Mouse (Mus musculus) intestine, embryonic 16.5 days (tissue): Measurements from ENCODE around the gene Gm47995. TPM values are rescaled to one million over a fixed set of nuclear protein-coding genes. Genes with fewer than 3 reads are reported as not detected.
"Not testable (repeated sequence)": the region's sequence is repeated elsewhere in the genome, so short reads cannot be mapped to it uniquely, and the experiment has no call there.

Experiments used
- ATAC-seq: fragments of 200-750 bp; cut with Nextera tagmentation; 2 replicates; pipeline ENCODE4 v1.8.0; 2017; ENCODE audit warnings: moderate TSS enrichment, moderate library complexity
- H3K27ac ChIP-seq: fragments of 300-500 bp; sonication (generic); 2 replicates; pipeline ENCODE4 v1.5.1; 2014; ENCODE audit warnings: mild to moderate bottlenecking, low read length
- H3K27me3 ChIP-seq: fragments of 300-500 bp; sonication (generic); replicated peaks from 2 replicates; pipeline ENCODE4 v1.6.1; 2014; ENCODE audit warnings: low read length, control low read depth, mixed read lengths; ENCODE audit not compliant: control insufficient read depth, insufficient read depth
- H3K36me3 ChIP-seq: fragments of 300-500 bp; sonication (generic); 2 replicates; pipeline ENCODE4 v1.6.1; 2014; ENCODE audit warnings: low read length, control low read depth; ENCODE audit not compliant: control insufficient read depth, insufficient read depth
- H3K4me1 ChIP-seq: fragments of 300-500 bp; sonication (generic); 2 replicates; pipeline ENCODE4 v1.6.1; 2014; ENCODE audit warnings: low read length, control low read depth, mixed read lengths; ENCODE audit not compliant: control insufficient read depth, insufficient read depth
- H3K4me2 ChIP-seq: fragments of 300-500 bp; sonication (generic); 2 replicates; pipeline ENCODE4 v1.6.1; 2014; ENCODE audit warnings: low read depth, low read length, control low read depth
- H3K4me3 ChIP-seq: fragments of 300-500 bp; sonication (generic); 2 replicates; pipeline ENCODE4 v1.5.1; 2014; ENCODE audit warnings: mild to moderate bottlenecking, low read length
- H3K9ac ChIP-seq: fragments of 300-500 bp; sonication (generic); 2 replicates; pipeline ENCODE4 v1.6.1; 2014; ENCODE audit warnings: low read depth, low read length
- H3K9me3 ChIP-seq: fragments of 300-500 bp; sonication (generic); 2 replicates; pipeline ENCODE4 v1.6.1; 2016; ENCODE audit warnings: low read length, control low read depth; ENCODE audit not compliant: control insufficient read depth
- WGBS: fragments of 180-500 bp; shearing (Covaris S2); extraction: QIAGEN DNeasy Blood & Tissue Kit; methylation state at CpG from one replicate; pipeline ENCODE4 v1.1.7; 2014; 5-methylcytosine and 5-hydroxymethylcytosine counted together
- polyA plus RNA-seq: library from polyadenylated mRNA; unstranded; fragments of >200 nt; fragmentation: Nextera tagmentation; extraction: Ambion mirVana; gene quantifications from 2 replicates; pipeline ENCODE4 v1.2.1, GENCODE M21; 2015

The Gm47995 gene
- 0.23 TPM in 1 of 2 replicates, not detected in the other for polyA plus RNA-seq

DNA sequence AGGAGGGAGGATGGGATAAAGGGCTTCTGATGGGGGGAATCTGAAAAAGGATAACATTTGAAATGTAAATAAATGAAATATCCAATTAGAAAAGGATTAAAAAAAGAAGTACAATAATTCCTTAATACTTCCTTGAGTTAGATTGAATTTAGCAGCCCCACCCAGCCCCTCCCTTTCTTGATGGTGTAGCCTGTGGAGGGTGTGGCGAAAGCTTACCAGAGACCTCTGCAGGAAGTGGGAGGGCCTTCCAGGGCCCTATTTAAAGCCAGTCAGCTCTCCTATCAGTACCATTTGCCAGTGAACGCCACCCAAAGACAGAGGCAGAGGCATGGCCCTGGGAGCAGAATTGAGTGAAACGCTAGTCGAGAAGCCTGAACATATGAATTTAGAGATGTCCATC is at the start of gene Gm47995:
Gene Gm47995, plus strand, starts transcription at position 329 of the 400 bp plus-strand sequence.
- H3K4me2 ChIP-seq, H3K9me3 ChIP-seq, H3K4me1 ChIP-seq, ATAC-seq, H3K4me3 ChIP-seq, H3K27ac ChIP-seq, H3K27me3 ChIP-seq, H3K9ac ChIP-seq, H3K36me3 ChIP-seq: not testable (repeated sequence)
- WGBS = 67% methylated on average over 1 of the region's 4 CpGs

DNA sequence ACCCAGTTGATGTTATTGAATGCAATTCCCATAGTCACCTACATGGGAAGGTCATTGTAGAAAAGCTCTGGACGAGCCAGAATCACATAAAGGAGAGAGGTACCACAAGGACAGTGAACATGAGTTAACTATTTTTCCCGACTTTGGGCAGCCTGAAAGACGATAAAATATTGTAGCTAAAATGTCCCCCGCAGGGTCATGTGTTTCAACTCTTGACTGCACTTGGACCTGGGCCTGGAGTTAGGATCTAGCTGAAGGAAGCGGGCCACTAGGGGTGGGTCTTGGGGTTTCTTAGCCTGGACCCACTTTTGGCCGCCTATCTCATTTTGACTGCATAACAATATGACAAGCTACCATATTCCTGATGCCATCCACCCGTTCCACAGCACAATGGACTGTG is 48.0 kb upstream of the Gm47995 start:
- WGBS = 89% methylated on average over 7 of the region's 7 CpGs
- H3K4me1 ChIP-seq = no peaks in the 10 kb centered on the region; the same call in 1 of the 2 replicates
- ATAC-seq = no peak
- H3K4me3 ChIP-seq = no peak overlapping the region
- no peaks in the 10 kb centered on the region for H3K9me3 ChIP-seq
- H3K9ac ChIP-seq = no peak overlapping the region
- no peak overlapping the region for H3K4me2 ChIP-seq
- H3K27ac ChIP-seq = no peak overlapping the region
- H3K27me3 ChIP-seq = no peaks in the 10 kb centered on the region
- no peaks in the 10 kb centered on the region for H3K36me3 ChIP-seq

- WGBS = 65% methylated on average over 2 of the region's 2 CpGs
- H3K9ac ChIP-seq = no peak overlapping the region
- ATAC-seq = no peak
Observed at GRCm38 (mm10) chr1:151151089-151151488, 47.2 kb upstream of the Gm47995 start.

DNA sequence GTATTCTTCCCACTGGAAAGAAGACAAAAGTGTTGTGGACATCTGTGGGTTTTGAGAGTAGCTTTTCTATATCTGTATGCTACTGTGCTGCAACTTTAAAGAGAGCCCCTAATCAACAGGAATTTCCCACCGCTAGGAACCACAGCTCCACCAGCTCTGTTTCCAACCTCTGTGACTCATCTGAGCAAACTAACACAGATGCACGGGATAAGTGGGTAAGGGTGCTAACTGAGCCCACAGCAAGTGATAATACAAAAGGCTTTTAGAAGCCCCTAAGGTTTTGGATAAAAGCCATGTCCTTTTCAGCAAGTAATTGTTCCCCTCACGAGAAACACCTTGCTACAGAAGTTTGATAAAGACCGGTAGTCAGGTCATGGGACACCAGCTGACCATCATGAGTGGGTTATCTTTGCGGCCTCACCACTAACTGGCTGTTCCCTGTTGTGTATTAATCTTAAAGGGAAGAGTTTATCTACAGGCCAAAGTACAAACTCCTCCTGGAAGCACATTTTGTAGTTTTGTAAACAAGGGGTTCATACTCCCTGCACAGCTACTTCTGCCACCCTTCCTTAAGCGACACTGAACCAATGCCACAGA is 45.1 kb upstream of the Gm47995 start:
- peak; percentile 89 for ATAC-seq
- H3K4me1 ChIP-seq = peaks cover 4% of the 10 kb centered on the region; the same call in 1 of the 2 replicates
- no peaks in the 10 kb centered on the region for H3K9me3 ChIP-seq
- no peaks in the 10 kb centered on the region for H3K27me3 ChIP-seq
- peak overlapping the region; percentile 74; the same call in 1 of the 2 replicates for H3K27ac ChIP-seq
- no peak overlapping the region for H3K9ac ChIP-seq
- H3K4me2 ChIP-seq = no peak overlapping the region
- WGBS = 54% methylated on average over 6 of the region's 6 CpGs
- no peaks in the 10 kb centered on the region for H3K36me3 ChIP-seq
- H3K4me3 ChIP-seq = no peak overlapping the region

More at GRCm38 (mm10) chr1:151151089-151151488, 47.2 kb upstream of the Gm47995 start:
- Histone ChIP-seq H3K4me2 (no peak overlapping the region), H3K4me1 (no peaks in the 10 kb centered on the region; the same call in 1 of the 2 replicates), H3K36me3 (no peaks in the 10 kb centered on the region), H3K4me3 (no peak overlapping the region), H3K9me3 (no peaks in the 10 kb centered on the region), H3K27ac (no peak overlapping the region), H3K27me3 (no peaks in the 10 kb centered on the region)

GRCm38 (mm10) chr1:151154131-151154530 is 44.1 kb upstream of the Gm47995 start:
- not testable (repeated sequence) for H3K4me3 ChIP-seq, H3K9ac ChIP-seq, H3K4me2 ChIP-seq, H3K27me3 ChIP-seq, ATAC-seq, H3K36me3 ChIP-seq, H3K4me1 ChIP-seq, H3K9me3 ChIP-seq, H3K27ac ChIP-seq
- WGBS = 91% methylated on average over 9 of the region's 9 CpGs

GRCm38 (mm10) chr1:151156129-151156528 is 42.1 kb upstream of the Gm47995 start:
- H3K4me1 ChIP-seq = peaks cover 5% of the 10 kb centered on the region; the same call in 1 of the 2 replicates
- no peak overlapping the region for H3K9ac ChIP-seq
- H3K36me3 ChIP-seq = no peaks in the 10 kb centered on the region
- H3K4me2 ChIP-seq = no peak overlapping the region
- ATAC-seq = no peak
- WGBS = 92% methylated on average over 3 of the region's 3 CpGs
- H3K27me3 ChIP-seq = no peaks in the 10 kb centered on the region
- no peak overlapping the region for H3K4me3 ChIP-seq
- no peaks in the 10 kb centered on the region for H3K9me3 ChIP-seq
- no peak overlapping the region for H3K27ac ChIP-seq

- Histone ChIP-seq H3K27ac (no peak overlapping the region), H3K4me1 (peaks cover 5% of the 10 kb centered on the region; the same call in 1 of the 2 replicates), H3K4me3 (no peak overlapping the region), H3K9me3 (no peaks in the 10 kb centered on the region), H3K4me2 (no peak overlapping the region), H3K9ac (no peak overlapping the region), H3K27me3 (no peaks in the 10 kb centered on the region), H3K36me3 (no peaks in the 10 kb centered on the region)
- 77% methylated on average over 7 of the region's 7 CpGs for WGBS
- no peak for ATAC-seq
Observed at GRCm38 (mm10) chr1:151156777-151157632, 41.2 kb upstream of the Gm47995 start.

GRCm38 (mm10) chr1:151157963-151158856 is 40.0 kb upstream of the Gm47995 start:
- H3K27me3 ChIP-seq = no peaks in the 10 kb centered on the region
- no peaks in the 10 kb centered on the region for H3K36me3 ChIP-seq
- H3K9ac ChIP-seq = no peak overlapping the region
- 0 out of 2 replicates have a peak, but pooled peaks have one; percentile 47 for ATAC-seq
- no peaks in the 10 kb centered on the region for H3K9me3 ChIP-seq
- H3K4me3 ChIP-seq = no peak overlapping the region
- H3K4me1 ChIP-seq = peaks cover 5% of the 10 kb centered on the region; the same call in 1 of the 2 replicates
- no peak overlapping the region for H3K4me2 ChIP-seq
- 58% methylated on average over 9 of the region's 9 CpGs for WGBS
- no peak overlapping the region for H3K27ac ChIP-seq
